Mouse (Mus musculus) CD8-positive naive resting alpha-beta T cell, adult 2 months (primary cell): ENCODE measurements at regions not wholly inside any gene's neighbourhood (a gene's known extent, or its start where the extent isn't known, plus 50 kb on each side); places are given as distances from the start of the nearest gene placed in this dataset.

Source experiments
- DNase-seq, 2 experiments: peaks; one replicate each; pipeline ENCODE4 v3.0.0; 2022; ENCODE audit warnings: low read depth in 2 of 2, low spot score in 2 of 2

- DNase-seq = no peak
Measured at GRCm38 (mm10) chr17:14540269-14540975, 153.6 kb downstream of the Thbs2 start.

DNA sequence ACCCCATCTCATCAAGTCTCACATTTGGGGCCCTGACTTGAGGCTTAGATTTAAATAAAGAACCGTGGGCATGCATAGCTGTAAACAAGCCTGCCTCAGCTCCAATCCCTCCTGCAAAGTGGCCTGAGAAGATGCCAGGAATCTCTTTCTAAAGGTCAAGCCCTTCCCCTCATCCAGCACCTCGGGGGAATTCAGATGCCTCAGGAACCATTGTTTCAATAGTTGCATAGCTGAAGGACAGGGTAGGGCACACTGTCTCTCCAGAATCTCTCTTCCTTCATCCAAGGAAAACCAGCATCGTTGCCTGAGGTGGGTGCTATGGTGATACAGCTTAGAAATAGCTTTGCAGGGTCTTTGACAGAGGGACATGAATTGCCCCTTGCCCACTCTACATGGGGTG lies 154.4 kb downstream of the Thbs2 start:
- DNase-seq = no peak

DNA sequence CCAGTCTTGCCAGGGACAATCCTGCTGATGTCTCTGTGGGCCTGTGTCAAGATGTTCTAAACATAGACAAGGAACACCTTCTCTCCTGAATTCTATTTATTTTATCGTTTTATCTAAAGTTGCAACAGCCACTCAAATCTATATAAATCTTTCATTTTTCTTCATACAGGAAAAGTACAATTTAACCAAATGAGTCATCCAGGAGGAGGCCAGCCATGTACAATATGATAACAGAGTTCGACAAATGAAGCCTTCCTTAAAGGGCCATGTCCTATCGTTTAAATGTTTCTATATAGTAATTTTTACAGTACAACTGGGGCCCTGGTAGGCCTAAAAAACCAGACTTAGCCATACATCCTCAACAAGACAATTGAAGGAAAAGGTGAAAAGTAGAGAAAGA lies 154.8 kb downstream of the Thbs2 start:
- no peak for DNase-seq

DNA sequence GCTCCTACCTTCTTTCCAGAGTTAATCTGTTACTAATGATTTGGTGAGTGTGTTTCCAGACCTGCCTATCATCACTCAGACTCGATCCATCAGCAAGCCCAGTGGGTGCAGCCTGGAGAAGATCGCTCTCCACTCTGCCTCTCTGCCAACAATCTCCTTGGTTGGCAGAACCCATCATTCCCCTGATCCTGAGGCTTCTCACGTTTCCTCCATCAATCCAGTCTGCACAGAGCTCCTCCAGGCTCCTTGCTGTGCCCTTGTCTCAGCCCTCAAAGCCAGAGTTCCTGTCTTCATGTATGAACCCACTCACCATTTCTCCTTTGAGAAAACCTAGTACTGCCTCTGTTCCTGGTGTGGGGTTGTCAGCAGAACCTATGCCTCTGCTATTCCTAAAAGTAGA lies 155.5 kb downstream of the Thbs2 start:
- no peak for DNase-seq

DNA sequence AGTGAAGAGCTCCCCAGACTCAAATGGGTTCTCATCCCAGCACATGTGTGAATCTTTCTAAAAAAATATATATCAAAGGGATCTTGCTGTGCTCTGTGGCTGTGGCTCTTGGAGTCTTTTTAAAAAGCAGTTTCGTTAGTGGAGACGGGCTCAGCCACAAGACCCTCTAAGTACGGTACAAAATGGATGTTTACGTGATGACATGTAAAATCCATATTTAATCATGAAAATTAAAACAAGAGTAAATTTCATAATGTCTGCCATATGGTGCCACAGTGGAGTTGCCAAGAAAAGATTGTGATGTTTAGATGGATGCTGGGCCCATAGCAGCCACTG lies 161.1 kb downstream of the Thbs2 start:
- no peak for DNase-seq

- DNase-seq = no peak
Measured at GRCm38 (mm10) chr17:14532298-14532978, 161.6 kb downstream of the Thbs2 start.

- no peak for DNase-seq
Measured at GRCm38 (mm10) chr17:14531796-14532195, 162.2 kb downstream of the Thbs2 start.

DNA sequence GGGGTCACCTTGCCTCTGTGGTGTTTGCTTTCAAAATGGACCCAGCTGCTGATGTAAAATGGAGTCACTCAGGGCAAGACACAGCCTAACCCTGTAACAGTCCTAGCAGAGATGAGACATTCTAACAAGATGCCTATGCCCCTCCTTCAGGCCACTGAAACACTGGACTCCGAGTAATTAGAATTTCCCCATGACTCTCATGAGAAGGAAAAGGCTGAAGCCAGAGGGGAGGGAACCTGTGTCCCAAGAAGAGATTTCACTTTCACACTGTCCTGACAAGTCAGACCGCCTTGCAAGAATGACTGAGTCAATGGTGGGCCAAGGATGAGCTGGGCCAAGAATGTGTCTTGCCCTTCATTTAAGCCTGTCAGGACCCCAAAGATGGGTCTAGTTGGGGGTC lies 166.3 kb downstream of the Thbs2 start:
- no peak for DNase-seq

DNA sequence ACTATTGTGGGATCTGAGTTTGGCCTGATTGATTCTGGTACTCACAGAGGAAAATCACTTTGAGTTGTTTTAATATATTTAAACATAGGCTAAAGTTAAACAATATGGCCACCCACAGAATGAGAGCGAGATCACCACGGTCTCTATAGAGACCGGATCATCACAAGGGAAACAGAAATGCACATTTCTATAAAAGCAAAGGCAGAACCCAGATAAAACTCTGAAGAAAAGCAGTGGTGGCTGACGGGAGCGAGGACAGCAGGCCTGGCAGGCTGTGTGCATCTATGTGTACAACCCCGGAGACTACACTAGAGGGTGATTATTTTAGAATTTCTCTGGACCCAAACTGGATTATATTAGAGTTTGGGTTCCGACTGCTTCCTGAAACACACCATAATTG lies 168.8 kb downstream of the Thbs2 start:
- no peak for DNase-seq

GRCm38 (mm10) chr17:14524426-14525236 lies 169.4 kb downstream of the Thbs2 start:
- DNase-seq = peak; percentile 8 to 28

DNA sequence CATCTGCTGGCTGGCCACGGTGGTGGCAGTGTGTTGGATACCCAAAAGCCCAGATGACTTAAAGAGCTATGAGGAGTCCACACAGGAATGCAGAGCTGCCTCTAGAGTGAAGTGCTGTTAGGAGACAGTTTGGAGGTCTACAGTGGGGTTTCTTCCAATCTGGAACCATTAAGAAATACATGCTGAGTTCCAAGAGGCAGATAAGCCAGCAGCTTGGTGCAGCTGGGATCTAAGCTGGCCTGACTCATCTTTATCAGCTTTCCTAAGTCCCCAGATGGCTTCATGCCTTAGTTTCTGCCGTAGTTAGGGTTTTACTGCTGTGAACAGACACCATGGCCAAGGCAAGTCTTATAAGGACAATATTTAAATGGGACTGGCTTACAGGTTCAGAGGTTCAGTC lies 172.0 kb downstream of the Thbs2 start:
- DNase-seq = no peak

DNA sequence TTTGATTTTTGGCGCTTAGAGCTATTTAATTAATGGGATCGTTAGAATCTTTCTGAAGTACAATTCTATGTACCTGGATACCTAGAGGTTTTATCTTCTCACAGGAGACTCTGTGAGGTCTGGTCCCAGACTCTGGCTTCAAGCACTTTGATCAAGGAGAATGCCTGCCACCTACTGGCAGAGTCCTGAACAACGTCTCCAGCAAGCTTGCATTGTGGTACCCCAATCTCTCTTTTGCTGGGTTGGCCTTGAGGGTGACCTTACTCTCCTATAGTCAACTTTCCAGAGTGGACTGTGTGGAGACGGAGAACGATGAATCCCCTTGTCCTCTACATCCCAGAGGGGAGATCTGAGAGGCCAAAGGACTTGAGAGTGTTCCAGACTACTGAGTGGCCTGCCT lies 173.5 kb downstream of the Thbs2 start:
- DNase-seq = peak in 1 of 2 experiments; percentile 12

DNA sequence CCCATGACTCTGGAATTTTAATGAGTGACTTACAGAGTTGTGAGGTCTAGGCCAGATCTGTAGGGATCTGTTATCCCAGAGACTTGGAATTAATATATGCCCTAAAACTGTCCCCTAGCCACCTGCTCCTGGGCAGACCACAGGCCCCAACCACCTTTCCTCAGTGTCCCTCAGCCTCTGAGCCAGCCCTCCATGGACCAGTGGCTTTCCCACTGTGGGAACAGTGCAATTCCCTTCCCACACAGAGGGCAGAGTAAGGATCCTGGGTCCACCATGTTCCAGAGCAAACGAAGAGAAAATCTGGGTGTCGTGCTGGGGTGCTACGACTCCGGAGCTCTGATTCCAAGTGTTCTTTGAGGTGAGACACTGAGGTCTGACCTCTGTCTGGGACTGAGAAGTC lies 174.7 kb downstream of the Thbs2 start:
- DNase-seq = no peak

GRCm38 (mm10) chr17:14518216-14518615 lies 175.8 kb downstream of the Thbs2 start:
- no peak for DNase-seq

DNA sequence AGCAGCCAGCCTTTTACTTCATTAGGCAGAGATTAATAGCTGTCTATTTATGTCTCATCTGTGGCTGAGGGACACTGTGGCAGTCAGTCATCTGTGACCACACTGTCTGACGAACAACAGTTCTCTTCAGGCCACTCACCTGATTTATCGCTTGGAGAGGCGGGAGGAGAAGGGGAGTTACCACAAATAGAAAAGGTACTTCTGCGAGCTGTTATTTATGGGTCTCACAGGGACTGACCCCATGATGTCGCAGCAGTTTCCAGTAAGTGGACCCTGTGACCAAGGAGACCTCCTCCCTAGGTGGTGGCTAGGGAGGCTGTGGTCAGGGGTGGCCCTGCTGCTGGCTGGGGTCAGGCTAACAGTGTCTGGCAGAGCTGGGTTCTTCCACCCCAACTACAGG lies 176.7 kb downstream of the Thbs2 start:
- DNase-seq = no peak

DNA sequence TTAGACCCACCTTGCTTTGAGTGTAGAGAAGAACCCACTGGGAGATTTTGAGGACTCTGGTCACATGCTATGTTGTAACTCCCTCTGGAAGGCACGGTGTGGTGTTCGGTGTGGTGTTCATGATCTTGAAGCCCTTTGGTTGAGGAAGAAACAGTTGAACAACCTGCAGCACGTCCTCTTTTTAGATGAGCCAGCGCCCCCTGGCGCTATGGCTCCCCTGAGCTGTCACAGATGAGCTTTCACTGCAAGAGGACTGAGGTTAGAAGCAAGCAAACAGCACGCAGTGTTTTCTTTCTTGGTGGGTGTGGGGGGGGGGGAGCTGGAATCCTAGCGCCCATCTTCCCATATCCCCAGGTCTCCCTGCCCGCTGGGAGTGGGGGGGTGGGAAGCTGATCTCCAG lies 177.9 kb downstream of the Thbs2 start:
- no peak for DNase-seq

GRCm38 (mm10) chr17:14513454-14513853 lies 180.6 kb downstream of the Thbs2 start:
- no peak for DNase-seq

DNA sequence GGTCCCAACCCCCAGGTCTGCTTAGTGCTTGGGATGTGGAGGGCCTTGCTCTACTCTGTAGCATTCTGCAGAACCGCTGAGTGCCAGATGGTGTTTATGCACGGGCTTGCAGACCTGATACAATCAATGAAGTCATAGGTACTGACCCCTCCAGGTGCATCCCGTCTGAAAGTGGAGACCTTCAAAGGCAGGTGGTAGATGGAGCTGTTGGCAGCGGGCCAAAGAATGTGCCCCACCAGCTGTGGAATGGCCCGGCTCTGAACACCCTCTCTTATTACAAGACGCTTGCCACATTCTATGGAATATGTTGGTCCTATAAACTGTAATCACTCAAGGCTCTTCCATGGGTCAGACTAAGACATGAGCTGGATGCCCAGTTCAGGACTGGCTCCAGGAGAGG lies 183.5 kb downstream of the Thbs2 start:
- no peak for DNase-seq

GRCm38 (mm10) chr17:14507111-14507510 lies 186.9 kb downstream of the Thbs2 start:
- no peak for DNase-seq

DNA sequence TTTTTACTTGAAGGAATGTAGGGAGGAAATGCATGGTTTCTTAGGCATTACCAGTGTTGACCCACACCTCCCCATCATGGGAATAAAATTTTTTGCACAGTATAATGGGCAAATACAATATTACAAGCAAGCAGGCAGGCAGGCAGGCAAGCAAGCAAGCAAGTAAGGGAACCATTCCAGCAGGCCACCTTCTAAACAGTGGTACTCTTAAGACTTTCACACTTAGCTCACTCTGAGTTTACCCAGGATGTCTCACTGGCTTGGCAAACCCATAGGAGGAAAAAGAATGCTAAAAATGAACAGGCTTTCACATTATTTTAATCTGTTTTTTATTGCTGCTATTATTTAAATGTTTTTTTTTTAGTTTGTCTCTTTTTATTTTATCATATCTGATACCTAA lies 187.9 kb downstream of the Thbs2 start:
- no peak for DNase-seq

GRCm38 (mm10) chr17:14505415-14505814 lies 188.6 kb downstream of the Thbs2 start:
- DNase-seq = no peak

DNA sequence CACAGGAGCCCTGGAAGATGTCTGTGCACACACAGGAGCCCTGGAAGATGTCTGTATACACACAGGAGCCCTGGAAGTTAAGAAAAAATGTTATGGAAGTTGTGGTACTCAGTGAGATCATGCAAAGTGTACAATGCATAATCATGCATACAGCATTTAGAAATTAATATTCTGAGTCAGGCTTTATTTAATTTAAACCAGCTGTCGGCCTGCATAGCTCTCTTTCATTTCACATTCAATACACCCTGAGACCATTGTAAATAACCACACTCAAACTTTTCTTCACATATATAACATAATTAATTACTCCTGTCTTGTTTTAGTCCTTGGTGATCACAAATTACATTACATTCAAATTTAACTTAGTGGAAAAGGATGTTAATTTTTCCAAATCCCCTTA lies 190.4 kb downstream of the Thbs2 start:
- no peak for DNase-seq
